Mouse (Mus musculus) hindbrain, postnatal 0 days (tissue): ENCODE data around the gene Tor4a. TPM values are rescaled to one million over a fixed set of nuclear protein-coding genes. Genes with fewer than 3 reads are reported as not detected.

Experiments used
- ATAC-seq: fragments of 200-750 bp; cut with Nextera tagmentation; 2 replicates; pipeline ENCODE4 v1.8.0; 2017; ENCODE audit warnings: mild to moderate bottlenecking, moderate TSS enrichment, moderate library complexity
- DNase-seq: peaks from one replicate; pipeline ENCODE4 v3.0.0-alpha.2; 2015; ENCODE audit warnings: low spot score
- H3K27ac ChIP-seq: fragments of 300-500 bp; sonication (generic); 2 replicates; pipeline ENCODE4 v1.5.1; 2014; ENCODE audit warnings: mild to moderate bottlenecking
- H3K27me3 ChIP-seq: fragments of 300-500 bp; sonication (generic); 2 replicates; pipeline ENCODE4 v1.6.1; 2014; ENCODE audit warnings: low read length, mixed read lengths; ENCODE audit not compliant: insufficient read depth
- H3K36me3 ChIP-seq: fragments of 300-500 bp; sonication (generic); 2 replicates; pipeline ENCODE4 v1.6.1; 2014; ENCODE audit warnings: low read length, mixed read lengths; ENCODE audit not compliant: insufficient read depth
- H3K4me1 ChIP-seq: fragments of 300-500 bp; sonication (generic); 2 replicates; pipeline ENCODE4 v1.6.1; 2014; ENCODE audit warnings: antibody characterized with exemption, low read length, mixed read lengths; ENCODE audit not compliant: insufficient read depth
- H3K4me2 ChIP-seq: fragments of 300-500 bp; sonication (generic); 2 replicates; pipeline ENCODE4 v1.6.1; 2014; ENCODE audit warnings: low read depth, mild to moderate bottlenecking, low read length, moderate library complexity, mixed read lengths
- H3K4me3 ChIP-seq: fragments of 300-500 bp; sonication (generic); 2 replicates; pipeline ENCODE4 v1.5.1; 2014; ENCODE audit warnings: low read length
- H3K9ac ChIP-seq: fragments of 300-500 bp; sonication (generic); replicated peaks from 2 replicates; pipeline ENCODE4 v1.6.1; 2014; ENCODE audit warnings: mild to moderate bottlenecking, low read length, moderate library complexity, mixed read lengths
- H3K9me3 ChIP-seq: fragments of 300-500 bp; sonication (generic); 2 replicates; pipeline ENCODE4 v1.6.1; 2016; ENCODE audit warnings: low read length, mixed read lengths
- CTCF ChIP-seq: IDR thresholded peaks from 2 replicates; pipeline ENCODE4 v1.5.1; 2016; ENCODE audit warnings: antibody characterized with exemption, control low read depth, low read depth
- WGBS: fragments of 180-500 bp; shearing (Covaris S2); extraction: QIAGEN DNeasy Blood & Tissue Kit; methylation state at CpG from one replicate; pipeline ENCODE4 v1.1.7; 2014; 5-methylcytosine and 5-hydroxymethylcytosine counted together
- polyA plus RNA-seq: library from polyadenylated mRNA; unstranded; fragments of >200 nt; fragmentation: Nextera tagmentation; extraction: Ambion mirVana; gene quantifications from 2 replicates; pipeline ENCODE4 v1.2.1, GENCODE M21; 2015
- total RNA-seq: library from RNA; depleted of rRNA; stranded (reverse); fragments of >200 nt; gene quantifications from 2 replicates; pipeline ENCODE4 v1.2.3, GENCODE M21; 2014

The Tor4a gene
- total and polyA plus RNA-seq, 2 experiments from 2014 or later: 1.2 to 4.7 TPM

DNA sequence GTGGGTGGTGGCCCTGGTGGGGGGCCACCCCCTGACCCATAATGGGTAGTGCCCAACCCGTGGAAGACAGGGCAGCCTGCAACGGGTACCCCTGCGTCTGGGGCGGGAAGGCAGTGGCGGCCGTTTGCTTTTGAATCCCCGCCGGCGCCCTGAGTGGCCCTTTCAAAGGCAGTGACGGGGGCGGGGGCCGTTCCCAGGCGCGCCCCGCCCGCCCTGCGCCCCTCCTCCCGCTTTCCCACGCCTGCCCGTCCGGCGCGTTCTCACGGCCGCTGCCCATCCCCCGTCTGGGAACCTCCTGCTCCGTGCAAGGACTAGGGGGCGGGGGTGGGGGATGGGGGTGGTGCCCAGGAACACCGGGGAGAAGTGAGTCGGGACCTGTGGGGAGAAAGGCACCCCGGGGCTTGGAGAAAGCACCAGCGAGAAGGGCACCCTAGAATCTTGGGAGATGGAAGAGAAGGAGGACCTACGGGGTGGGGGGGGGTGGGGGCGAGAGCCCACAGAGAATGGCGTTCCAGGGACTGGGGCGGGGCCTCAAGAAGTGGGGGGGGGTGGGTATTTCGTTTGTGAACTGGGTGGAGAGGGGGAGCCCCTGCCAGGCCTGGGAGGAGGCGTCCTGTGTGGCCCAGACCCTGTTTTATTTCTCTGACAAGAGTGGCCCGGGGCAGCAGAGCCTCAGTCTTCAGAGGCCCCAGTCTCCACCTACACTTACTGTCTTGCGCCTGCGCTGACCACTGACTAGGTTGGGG lies 28.6 kb downstream of the Tor4a start:
- under 1% methylated on average over 28 of the region's 41 CpGs for WGBS
- ATAC-seq: peak; percentile 81

DNA sequence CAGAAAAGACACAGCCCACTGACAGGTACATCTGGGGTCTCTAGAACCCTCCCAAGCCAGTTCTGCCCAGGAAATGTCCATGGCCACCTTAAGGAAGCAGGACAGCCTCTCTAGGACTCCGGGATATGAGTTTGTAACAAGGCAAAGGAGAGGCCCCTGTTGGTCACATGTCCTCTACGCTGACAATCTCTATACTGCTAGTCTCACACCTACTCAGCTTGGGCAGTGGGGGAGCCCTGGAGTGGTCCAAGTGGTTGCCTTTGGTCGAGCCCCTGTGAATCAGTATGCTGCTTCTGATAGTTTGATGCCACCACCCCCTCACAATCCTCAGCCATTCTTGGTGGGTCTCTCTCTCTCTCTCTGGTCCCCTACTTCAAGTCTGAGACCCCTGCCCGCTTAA lies 29.2 kb downstream of the Tor4a start:
- Histone ChIP-seq H3K4me2 (peak overlapping the region; percentile 78), H3K4me3 (peak overlapping the region; percentile 44), H3K36me3 (no peaks in the 10 kb centered on the region), H3K27me3 (no peaks in the 10 kb centered on the region), H3K4me1 (peaks cover 20% of the 10 kb centered on the region), H3K9me3 (no peaks in the 10 kb centered on the region), H3K27ac (peak overlapping the region; percentile 65; the same call in 1 of the 2 replicates), H3K9ac (peak overlapping the region; percentile 64)
- WGBS: 14% methylated on average over 4 of the region's 4 CpGs
- DNase-seq (peak; percentile 40), ATAC-seq (peak; percentile 66)
- peak; percentile 29 for TF ChIP-seq CTCF

More for the DNA sequence above, 28.6 kb downstream of the Tor4a start:
- Histone ChIP-seq H3K36me3 (no peaks in the 10 kb centered on the region), H3K4me2 (peak overlapping the region; percentile 78), H3K4me3 (peak overlapping the region; percentile 44), H3K9ac (peak overlapping the region; percentile 64), H3K4me1 (peaks cover 20% of the 10 kb centered on the region), H3K27ac (peak overlapping the region; percentile 65), H3K27me3 (no peaks in the 10 kb centered on the region), H3K9me3 (no peaks in the 10 kb centered on the region)
- TF ChIP-seq CTCF: no peak
- peak; percentile 84 for DNase-seq

DNA sequence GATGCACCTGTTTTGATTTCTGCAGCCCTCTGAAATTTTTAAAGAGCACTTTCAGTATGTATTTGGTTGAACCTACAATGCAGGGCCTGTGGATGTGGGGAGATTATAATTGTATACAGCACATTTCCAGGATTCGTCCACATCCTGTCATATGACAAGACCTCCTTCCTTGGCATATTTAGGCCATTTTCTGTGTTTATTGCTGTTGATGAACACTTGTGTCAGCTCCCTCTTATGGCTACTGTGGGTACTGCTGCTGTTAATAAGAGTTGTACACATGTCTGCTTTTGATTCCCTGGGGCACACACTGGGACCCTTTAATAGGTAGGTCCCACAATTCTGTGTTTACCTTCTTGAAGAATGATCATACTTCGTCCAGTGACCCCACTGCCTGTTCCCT lies 39.0 kb downstream of the Tor4a start:
- Histone ChIP-seq H3K9me3 (no peaks in the 10 kb centered on the region), H3K4me2 (no peak overlapping the region), H3K9ac (no peak overlapping the region), H3K27ac (no peak overlapping the region), H3K36me3 (no peaks in the 10 kb centered on the region), H3K4me1 (no peaks in the 10 kb centered on the region), H3K4me3 (no peak overlapping the region), H3K27me3 (no peaks in the 10 kb centered on the region)
- no peak for ATAC-seq
- 34% methylated on average over 2 of the region's 2 CpGs for WGBS
- peak; percentile 83 for DNase-seq
- TF ChIP-seq CTCF: peak; percentile 77

DNA sequence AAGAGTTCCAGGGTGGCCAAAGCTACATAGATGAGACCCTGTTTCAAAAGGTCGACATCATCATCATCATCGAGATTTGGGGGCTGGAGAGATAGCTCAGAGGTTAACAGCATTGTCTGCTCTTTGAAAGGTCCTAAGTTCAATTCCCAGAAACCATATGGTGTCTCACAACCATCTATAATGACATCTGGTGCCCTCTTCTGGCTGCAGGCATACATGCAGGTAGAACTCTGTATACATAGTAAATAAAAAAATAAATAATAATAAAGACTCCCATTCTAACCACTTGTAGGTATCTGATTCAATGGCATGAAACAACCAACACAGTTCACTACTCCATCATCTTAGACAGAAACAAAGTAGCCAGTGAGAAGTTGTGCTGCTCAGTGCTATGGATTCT lies 39.7 kb downstream of the Tor4a start:
- H3K4me2 ChIP-seq: no peak overlapping the region
- no peak overlapping the region for H3K9ac ChIP-seq
- no peaks in the 10 kb centered on the region for H3K36me3 ChIP-seq
- no peak overlapping the region for H3K4me3 ChIP-seq
- peak; percentile 41 for TF ChIP-seq CTCF
- no peaks in the 10 kb centered on the region for H3K9me3 ChIP-seq
- 42% methylated on average over 2 of the region's 2 CpGs for WGBS
- H3K4me1 ChIP-seq: no peaks in the 10 kb centered on the region
- DNase-seq (no peak), ATAC-seq (no peak)
- H3K27ac ChIP-seq: no peak overlapping the region
- no peaks in the 10 kb centered on the region for H3K27me3 ChIP-seq

DNA sequence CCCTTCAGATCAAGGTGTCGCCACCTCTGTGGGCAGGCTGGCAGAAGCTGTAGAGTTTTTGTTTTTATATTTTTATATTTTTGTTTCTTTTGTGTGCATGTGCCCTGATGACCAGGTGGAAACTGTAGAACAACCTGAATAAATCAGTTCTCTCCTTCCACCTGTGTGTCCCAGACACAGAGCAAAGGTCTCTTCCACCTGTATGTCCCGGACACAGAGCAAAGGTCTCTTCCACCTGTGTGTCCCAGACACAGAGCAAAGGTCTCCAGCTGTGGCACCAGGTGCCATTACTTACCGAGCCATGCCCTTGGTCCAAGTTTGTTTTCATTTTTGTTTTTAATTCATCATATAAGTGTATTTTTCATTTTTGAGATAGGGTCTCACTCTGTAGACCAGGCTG lies 40.5 kb downstream of the Tor4a start:
- Histone ChIP-seq H3K36me3 (no peaks in the 10 kb centered on the region), H3K27ac (no peak overlapping the region), H3K4me3 (no peak overlapping the region), H3K4me1 (no peaks in the 10 kb centered on the region), H3K27me3 (no peaks in the 10 kb centered on the region), H3K9me3 (no peaks in the 10 kb centered on the region), H3K9ac (no peak overlapping the region), H3K4me2 (no peak overlapping the region)
- WGBS: 90% methylated on average over 3 of the region's 3 CpGs
- DNase-seq (no peak), ATAC-seq (no peak)
- TF ChIP-seq CTCF: no peak

DNA sequence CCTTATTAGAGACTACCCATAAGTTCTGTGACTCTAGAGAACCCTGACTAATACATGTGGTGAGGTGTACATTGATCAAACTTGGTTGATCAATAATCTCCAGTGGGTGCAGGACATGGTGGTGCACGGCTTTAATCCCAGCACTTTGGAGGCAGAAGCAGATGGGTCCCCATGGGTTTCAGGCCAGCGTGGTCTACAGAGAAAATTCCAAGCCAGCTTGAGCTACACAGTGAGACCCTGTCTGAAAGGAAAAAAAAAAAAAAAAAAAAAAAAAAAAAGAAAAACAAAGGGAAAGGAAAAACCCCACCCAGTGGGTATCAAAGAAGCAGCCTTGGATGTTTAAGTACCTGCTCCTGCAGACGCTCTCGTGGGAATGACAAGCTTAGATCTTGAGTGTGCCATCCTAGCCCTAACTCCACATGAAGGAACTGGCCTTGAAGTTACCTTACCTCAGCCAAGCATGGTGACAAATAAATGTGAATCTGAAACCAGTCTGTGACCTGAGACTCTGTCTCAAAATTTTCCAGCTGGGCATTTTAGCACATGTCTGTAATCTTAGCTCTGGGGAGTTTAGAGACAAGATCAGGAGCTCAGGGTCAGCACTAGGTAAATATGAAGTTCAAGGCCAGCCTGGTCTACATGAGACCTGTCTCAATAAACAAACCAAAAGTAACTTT lies 45.3 kb downstream of the Tor4a start:
- DNase-seq (no peak), ATAC-seq (no peak)
- H3K4me1 ChIP-seq: no peaks in the 10 kb centered on the region
- no peaks in the 10 kb centered on the region for H3K27me3 ChIP-seq
- H3K9ac ChIP-seq: no peak overlapping the region
- H3K4me3 ChIP-seq: no peak overlapping the region
- no peaks in the 10 kb centered on the region for H3K36me3 ChIP-seq
- no peak for TF ChIP-seq CTCF
- no peak overlapping the region for H3K4me2 ChIP-seq
- no peaks in the 10 kb centered on the region for H3K9me3 ChIP-seq
- 72% methylated on average over 4 of the region's 4 CpGs for WGBS
- H3K27ac ChIP-seq: no peak overlapping the region

DNA sequence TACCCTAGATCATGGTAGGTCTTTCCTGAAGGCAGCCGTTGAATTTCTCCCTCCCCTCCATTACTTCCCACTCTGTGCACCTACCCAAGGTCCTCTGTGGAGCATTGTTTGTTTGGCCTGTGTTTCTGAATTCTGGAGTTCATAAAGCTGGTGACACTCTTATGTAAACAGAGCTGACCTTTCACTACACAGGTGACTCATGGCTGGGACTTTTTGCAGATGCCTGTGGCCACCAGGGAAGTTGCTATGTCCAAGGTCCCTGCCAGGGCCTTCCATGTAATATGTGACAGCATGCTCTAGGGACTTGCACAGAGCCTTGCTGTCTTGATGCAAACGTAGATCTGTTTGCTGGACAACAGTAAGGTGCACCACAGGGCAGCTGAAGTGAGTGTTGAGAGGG lies 47.0 kb downstream of the Tor4a start:
- H3K4me2 ChIP-seq: no peak overlapping the region
- H3K4me3 ChIP-seq: no peak overlapping the region
- H3K27ac ChIP-seq: no peak overlapping the region
- H3K27me3 ChIP-seq: no peaks in the 10 kb centered on the region
- TF ChIP-seq CTCF: no peak
- H3K4me1 ChIP-seq: no peaks in the 10 kb centered on the region
- 83% methylated on average over 2 of the region's 2 CpGs for WGBS
- no peaks in the 10 kb centered on the region for H3K36me3 ChIP-seq
- H3K9me3 ChIP-seq: no peaks in the 10 kb centered on the region
- H3K9ac ChIP-seq: no peak overlapping the region
- ATAC-seq: no peak
- no peak for DNase-seq
